Mouse (Mus musculus) cerebellum, adult (tissue): ENCODE measurements around the gene Mks1.
"Not testable (repeated sequence)": the region's sequence is repeated elsewhere in the genome, so short reads cannot be mapped to it uniquely, and the experiment has no call there.

ENCODE experiments used
- ATAC-seq: cut with Nextera tagmentation; 2 replicates; pipeline ENCODE4 v1.9.2; 2017; ENCODE audit warnings: mild to moderate bottlenecking, moderate library complexity, mixed read lengths; ENCODE audit not compliant: insufficient number of reproducible peaks, low FRiP score, low TSS enrichment

Mks1 gene

DNA sequence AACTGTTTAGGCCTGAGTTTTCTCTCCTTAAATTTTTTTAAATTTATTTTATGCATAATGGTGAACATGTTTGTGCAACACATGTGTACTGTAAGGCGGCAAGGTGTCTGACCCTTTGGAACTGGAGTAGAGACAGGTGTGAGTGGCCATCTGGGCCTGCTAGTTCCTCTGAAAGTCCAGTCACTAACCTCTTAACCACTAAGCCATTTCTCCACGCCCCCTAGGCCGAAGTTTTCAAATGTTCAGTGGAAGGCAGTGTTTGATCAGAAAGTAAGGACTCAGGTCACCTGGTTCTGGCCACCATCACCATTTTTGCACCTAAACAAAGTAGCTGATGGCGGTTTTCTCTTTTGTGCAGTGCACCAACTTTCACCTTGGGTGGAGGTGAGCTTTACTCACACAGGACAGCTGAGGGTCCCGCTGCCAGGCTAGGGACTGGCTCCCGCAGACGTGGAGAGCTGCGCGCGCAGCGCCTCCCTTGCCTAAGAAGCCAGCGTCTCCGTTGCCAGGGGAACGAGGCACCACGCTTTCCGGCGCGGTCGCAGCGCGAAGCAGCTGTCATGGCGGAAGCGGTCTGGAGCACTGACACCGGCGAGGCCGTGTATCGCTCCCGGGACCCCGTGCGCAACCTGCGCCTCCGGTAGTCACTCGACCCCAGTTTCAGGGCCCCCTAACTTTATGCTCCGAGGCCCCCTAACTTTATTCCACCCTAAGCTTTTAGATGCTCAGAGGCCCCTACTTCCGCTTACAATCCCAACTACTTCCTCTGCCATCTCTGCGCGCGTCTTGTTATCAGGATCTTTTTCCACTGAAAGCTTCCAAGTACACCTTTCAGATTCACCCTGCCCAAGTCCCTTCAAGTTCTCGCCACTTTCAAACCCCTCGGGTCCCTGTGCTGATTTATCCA is at the start of gene Mks1:
Mks1 (plus strand) TSS at position 526 of the 907 bp plus-strand sequence.
- peak; percentile 82; the same call in 1 of the 2 replicates for ATAC-seq

DNA sequence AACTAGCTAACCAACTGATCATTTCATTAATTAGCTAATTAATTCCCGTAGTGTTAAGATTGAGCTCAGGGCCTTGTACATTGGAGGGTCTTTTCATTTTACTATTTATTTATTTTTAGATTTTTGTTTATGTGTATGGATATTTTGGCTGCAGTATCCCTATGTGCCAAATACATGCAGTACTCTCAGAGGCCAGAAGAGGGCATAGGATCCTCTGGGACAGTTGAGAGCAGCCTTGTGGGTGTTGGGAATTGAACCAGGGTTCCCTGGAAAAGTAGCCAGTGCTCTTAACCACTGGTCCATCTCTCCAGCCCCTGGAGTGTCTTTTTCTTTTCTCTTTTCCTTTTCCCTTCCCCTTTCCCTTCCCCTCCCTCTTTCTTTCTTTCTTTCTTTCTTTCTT is 47.6 kb upstream of the Mks1 start:
- no peak for ATAC-seq

DNA sequence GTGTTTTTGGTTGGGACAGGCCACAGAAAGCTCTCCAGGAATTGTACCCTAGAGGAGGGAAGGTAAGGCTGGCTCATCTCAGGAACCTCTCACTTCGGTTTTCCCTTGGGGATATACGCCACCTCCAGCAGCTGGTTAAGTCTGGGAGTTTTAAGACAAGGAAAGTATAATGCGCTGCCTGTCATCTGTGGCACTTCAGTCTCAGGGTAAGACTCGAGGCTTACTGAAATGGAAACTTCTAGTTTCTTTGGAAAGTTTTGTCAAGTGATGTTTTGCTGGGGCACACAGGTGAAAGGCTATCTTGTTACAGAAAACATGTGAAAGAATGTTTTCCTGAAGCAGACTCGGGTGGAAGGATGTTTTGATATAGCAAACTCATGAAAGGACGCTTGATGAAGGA is 45.6 kb upstream of the Mks1 start:
- ATAC-seq = no peak

DNA sequence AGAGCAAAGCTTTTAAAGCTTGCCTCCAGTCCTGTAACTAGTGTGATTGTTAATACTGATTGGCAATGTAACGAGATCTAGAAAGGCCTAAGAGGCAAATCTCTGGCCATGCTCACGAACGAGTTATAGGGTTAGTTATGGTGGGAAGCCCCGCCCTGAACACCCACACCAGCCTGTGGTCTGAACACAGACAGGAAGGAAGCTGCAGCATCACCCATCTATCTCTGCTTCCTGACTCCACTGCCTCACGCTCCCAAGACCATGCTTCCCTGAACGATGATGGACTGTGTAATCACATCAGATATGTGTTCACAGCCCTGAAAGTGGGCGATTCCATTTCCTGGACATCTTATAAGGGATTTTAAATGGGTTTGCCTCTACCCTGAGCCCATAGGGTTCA is 44.8 kb upstream of the Mks1 start:
- no peak for ATAC-seq

DNA sequence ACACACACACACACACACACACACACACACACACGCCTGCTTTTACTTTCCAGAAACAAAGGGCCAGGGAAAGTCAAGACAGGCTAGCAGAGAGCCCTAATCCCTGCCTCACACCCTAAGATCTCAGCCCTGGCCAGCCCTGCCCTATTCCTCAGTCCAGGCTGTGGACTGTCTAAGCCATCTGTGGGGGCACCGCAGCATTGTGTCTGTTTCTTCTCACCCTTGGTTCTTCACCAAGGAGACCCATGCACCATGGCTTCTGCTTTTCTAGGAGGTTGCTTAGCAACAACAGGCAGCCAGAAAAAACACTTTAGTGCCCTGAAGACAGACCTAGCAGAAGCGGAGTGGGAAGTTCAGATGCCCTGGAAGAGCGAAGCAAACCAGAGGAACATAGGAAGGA is 41.6 kb upstream of the Mks1 start:
- ATAC-seq = no peak

DNA sequence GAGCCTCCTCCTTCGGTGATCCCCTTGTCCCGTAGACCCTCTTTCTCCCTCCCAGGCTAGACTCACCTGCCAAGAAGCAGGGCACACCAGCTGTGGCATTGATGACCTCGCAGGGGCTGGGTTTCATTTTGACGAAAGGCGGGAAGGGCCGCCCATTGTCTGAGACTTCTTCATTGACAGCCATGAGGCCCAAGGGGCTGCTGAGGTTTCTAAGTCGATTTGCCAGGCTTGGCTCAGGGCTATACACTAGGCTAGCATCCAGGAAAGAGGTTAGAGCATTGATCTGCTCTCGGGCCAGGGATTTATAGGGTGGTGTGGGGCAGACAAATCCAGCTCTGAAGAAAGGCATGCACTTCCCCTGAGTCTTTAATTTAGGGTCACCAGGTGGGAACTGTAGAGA is 38.2 kb upstream of the Mks1 start:
- ATAC-seq = no peak

DNA sequence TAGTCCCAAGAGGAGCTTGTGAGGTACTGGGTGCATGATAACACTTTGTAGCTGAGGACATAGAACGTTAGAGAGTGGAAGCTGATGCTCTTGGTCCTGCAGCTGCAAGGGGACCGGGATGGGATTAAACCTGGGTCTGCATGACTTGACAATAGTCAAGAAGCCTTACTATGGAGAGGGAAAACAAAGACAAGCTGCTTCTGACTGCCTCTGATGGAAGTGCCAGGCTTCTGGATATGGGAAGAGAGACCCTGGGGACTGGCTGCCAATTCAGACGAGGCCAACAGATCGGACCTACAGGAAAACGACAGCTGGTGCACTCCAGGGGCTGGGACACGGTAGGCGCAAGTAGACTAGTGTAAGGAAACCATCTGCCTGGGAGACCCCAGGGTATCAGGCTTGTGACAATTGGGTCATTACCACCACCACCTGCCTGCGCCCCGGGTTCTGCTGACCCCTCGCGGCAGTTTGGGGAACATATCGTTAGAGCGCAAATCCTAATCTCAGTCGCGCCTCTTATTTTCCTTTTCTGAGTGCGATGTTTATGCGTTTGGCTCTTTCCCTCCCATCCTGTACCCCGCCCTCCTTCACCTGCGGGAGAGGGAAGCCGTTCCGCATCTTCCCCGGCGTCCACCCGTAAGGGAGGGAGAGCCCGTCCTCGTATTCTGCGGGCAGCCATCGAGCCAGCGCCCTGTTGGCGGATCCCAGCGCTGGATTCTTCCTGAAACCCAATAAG is 36.1 kb upstream of the Mks1 start:
- ATAC-seq = peak; percentile 67; the same call in 1 of the 2 replicates

DNA sequence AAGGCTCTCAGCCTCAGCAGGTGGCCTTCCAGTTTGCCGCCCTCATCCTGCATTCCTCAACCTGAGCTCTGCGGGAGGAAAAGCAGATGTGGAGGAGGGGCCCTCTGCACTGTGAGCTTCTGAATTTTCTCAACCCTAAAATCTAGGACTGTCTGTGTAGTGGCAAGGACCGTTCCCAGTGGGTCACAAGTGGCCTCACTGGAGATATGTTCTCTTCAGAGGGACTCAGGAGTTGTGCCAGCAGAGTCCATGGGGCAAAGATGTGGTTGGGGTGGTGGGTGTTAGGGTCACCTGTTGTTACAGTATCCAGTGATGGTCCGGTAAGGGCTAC is 35.6 kb upstream of the Mks1 start:
- no peak; the same call in 1 of the 2 replicates for ATAC-seq

DNA sequence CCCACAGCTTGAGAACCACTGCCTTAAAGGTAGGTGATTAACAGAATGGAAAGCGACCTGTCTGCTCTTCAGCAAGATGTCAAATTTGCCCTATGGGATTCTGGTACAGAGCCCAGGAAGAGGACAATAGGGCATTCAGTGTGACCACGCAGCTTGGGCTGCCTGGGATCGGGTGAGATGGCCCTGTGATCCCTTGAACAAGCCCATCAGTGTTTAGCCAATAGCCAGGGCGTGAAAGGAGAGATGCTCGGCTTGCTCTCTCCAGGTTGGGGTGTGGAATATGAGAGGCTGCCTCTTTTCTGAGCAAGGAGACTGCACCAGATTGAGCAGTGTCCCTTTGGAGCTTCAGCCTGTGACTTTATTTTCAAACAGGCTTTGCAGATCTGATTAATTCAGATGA is 31.5 kb upstream of the Mks1 start:
- no peak for ATAC-seq

DNA sequence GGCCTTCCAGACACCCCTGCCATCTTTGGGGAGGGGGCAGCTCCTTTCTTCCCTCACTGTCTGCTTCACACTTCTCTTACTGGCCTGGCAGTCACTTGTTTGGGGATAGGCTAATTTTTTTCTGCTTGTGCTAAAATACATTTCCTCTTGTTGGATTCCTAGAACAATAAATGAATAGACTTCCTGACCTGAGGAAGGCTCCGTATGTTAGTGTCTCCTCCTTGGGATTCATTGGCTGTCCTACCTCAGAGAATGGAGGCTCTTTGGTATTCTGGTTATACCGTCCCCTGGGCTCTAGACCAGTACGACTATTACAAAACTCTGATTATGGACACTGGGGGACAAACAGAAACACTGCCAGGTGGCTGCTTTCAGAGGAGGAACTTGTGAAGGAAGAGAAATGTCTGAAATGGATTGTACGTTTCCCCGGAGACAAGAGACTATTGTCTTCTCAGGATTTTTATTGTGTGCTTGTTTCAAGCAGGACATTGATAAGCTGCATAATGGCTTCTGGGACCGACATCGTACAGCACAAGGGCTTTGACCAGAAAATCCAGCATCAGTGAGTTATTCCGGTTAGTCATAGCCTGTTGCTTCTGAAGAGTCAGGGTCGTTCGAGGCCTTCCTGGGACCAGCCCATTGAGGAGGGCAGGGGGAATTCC is 24.6 kb upstream of the Mks1 start, which contains the start of gene Lpo:
Lpo (minus strand) TSS at position 51 of the 662 bp plus-strand sequence.
- no peak for ATAC-seq

DNA sequence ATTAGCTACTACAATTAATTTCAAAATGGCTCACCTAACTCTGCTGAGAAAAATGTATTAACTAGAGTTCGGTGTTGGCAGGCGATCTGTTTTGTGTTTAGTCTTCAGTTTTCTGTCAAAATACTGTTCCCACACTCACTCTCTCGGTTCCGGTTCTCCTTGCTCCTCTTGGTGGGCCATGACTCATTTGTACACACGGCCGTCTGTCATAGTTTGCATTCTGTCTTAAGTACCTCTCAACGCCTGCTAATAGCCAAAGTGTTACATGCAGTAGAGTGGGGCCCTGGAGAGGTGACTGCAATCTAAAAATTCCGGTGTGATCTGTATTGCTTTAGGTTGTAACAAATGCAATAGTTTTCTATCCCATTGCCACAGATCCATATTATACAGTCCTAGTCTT is 12.3 kb upstream of the Mks1 start:
- no peak for ATAC-seq

DNA sequence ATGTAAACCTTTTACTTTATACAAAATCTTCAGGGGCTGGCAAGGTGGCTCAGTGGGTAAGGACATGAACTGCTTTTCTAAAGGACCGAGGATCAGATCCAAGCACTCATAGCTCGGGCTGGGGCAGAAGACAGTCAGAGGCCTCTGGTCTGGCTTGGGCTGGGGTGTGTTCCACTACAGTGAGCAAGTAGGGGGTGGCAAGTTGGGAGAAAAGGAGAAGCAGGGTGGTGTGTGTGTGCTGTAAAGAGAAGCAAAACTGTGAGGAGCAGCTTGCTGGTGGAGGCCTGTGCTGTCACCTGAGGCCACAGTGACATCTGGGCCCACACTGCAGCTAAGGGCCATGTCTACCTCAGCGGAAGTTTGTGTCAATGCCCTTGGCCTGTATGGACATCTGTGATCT is 11.6 kb upstream of the Mks1 start:
- no peak for ATAC-seq

DNA sequence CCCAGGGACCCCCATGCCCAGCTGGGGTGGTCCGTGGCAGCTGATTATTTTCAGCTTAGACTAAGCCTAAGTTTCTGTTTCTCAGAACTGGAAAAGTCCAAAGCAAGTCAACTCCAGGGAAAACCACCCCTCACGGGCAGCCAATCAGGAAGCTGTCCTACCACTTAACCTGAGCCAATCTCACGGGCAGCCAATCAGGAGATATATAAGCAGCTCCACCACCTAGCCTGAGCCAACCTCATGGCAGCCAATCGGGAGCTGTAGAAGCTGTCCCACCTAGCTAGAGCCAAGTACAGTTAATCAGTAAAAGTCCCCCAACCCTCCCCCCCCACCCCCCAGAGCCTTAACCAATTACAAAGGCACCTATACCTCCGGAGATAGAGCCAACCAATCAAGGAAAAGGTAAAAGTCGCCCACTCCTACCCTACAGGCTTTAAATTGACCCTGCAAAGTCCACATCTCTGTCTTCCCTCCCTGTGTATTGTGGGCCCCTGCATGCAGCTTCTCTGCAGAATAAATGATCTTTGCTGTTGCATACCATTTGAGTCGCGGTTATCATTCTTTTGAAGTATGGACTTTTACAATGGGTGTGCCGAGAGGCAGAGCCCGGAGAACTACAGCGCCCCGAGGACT is 5.9 kb upstream of the Mks1 start:
- ATAC-seq = no peak

DNA sequence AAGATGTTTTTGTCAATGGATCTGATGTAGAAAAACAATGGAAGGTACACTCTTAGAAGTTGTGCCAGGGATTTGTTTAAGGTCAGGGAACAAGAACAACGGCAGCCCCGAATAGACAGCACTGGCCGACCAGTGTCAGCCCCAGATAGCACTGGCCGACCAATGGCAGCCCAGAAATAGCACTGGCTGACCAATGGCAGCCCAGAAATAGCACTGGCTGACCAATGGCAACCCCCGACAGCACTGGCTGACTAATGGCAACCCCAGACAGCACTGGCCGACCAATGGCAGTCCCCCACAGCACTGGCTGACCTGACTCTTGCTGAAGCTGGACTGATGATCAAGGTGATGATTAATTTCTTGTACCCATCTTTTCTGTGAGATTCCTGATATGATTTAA is 5.1 kb upstream of the Mks1 start:
- ATAC-seq = no peak

DNA sequence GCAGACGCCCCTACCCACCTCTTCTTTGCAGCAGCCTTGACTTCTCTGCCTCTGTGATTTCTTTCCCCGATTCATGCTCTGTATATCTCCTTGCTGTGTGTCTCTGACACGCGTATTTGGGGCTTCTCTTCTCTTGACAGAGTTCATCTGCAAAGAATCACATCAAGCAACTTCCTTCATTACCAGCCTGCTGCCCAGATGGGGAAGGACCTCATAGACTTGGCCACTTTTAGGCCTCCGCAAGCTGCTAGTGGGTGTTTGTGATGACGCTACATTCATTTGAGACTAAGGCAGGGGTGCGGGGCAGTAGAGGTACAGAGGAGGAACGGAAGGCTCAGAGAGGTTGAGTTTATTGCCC is 561 bp downstream of the Mks1 start:
- ATAC-seq = no peak

DNA sequence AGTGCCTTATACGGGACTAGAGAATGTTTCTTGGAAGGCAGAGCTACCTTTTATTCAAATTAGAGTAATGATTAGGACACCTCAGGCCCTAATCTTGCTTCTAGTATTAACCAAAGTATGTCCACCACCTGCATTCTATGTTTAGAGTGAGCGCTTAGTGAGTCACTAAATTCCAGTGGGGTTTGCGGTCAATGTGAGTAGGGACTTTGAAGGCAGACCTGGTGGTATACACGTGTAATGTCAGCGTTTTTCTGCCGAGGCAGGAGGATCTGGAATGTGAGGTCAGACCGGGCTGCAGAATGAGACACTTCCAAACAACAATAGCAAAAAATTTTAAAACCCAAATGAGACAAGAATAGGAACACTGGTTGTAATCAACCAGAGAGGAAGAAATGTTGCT is 1.5 kb downstream of the Mks1 start:
- no peak for ATAC-seq

DNA sequence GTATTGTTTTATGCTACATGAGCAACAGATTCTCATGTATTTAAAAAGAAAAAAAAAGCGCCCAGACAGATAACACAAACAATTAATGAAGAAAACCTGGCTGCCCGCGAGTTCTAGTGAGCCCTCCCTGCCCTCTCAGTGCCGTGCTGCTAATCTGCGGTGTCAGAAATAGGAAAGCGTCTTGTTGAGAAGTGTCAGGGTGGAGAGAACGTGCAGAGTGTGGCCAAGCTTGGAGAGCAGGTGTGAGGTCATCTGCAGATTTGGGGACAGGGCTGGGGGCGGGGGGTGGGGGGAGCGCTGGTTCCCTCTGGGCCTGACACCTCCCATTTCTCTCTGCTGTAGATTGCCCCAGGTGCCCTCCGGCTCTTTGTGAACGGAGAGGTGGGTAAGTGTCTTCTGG is 6.3 kb downstream of the Mks1 start:
- ATAC-seq = no peak

DNA sequence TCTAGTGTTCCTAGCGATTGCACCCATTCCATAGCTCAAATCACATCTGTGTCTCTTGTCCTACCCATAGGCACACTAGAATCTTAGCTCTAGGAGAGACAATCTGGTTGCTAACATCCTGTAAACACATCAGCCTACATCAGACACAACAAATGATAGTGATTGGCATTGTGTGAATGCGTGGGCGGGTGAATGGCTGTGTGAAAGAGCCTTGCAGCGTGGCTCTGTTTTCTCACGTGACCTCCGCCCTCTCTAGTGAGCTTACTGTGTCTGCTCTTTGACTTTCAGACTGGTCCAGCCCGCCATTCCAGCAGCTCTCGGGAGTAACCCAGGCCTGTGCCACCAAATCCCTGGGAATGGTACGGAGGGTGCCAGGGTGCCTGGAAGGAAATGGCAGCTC is 7.4 kb downstream of the Mks1 start:
- ATAC-seq = no peak

DNA sequence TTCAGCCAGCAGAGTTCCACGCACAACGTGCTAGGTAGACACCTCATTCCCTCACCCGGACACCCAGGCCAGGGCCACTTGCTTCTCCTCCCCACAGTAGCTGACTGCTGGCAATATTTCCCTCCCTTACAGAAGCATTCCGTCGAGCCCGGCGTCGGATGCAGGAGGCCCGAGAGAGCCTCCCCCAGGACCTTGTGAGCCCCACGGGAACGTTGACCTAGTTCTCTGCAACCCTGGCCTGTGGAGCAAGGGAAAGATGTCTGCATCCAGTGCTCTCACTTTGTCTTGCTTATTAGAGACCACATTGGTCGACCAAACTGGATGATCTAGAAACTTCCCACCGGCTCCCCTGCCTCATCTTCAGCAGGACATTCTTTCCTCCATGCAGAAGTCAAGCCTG is 9.8 kb downstream of the Mks1 start:
- ATAC-seq = no peak

DNA sequence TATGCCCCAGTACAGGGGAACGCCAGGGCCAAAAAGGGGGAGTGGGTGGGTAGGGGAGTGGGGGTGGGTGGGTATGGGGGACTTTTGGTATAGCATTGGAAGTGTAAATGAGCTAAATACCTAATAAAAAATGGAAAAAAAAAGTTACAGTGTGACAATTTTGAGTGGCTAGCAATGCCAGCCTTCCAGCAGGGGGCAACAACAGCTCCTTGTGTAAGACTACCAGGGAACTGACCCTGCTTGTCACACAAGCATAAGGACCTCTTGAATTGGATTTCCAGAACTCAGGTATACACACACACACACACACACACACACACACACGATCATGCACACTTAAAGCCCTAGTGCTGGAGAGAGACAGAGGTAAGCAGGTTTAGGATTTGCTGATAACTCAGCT is 13.9 kb downstream of the Mks1 start:
- not testable (repeated sequence) for ATAC-seq

DNA sequence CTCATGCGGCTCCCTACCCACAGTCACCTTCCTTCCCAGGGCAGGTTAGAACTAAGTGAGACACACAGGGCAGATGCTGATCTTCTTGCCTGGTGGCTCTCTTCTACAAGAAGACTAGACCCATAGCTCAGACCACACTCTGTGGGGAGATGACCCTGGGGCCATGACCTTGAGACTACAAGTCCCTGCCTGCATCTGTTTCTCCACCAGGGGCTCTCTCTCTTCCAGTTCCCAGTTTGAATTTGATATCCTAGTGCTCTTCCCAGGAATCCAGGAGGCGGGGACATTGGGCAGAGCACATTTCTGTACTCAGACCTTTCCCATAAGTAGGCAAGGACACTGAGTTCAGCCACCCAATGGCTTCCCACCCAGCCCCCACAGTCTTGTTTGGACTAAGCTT is 17.1 kb downstream of the Mks1 start:
- ATAC-seq = no peak
